In genomic region chr1:143836363-143837182, GRCm38 (mm10) we compare ENCODE assay signal across 29 mouse cellular contexts. TPM values are rescaled to one million over a fixed set of nuclear protein-coding genes. Genes with fewer than 3 reads are reported as not detected.
DNase-seq lines count a peak whose midpoint lies in the region; ATAC-seq and TF ChIP-seq lines count a peak whose summit lies in the region.
"Had no signal": no experiment of that assay in that cellular context is flagged by ENCODE, and none has a peak within 500 bp of the region (broad histone marks: within the 10 kb centered on the region; RNA-seq: fewer than 3 reads in every experiment).

No protein-coding gene starts in this region.

- ATAC-seq in hindbrain, embryonic 16.5 days, result peak; percentile 64
- peak; percentile 86 for ATAC-seq in neural tube, embryonic 14.5 days (ENCODE audit: low read depth)
- ATAC-seq: CD4-positive, CD25-positive, alpha-beta regulatory T cell, adult 4 months; inflammation-experienced regulatory T-cells, adult 6 months; midbrain, embryonic 13.5 days had no signal

- intact Hi-C loops in gastrocnemius, adult 2 months (cut with DNase I), result no loop called here
- intact Hi-C loops in gastrocnemius, postnatal 36 days (cut with DNase I), result no loop called here

- H3K9me3 ChIP-seq in hindbrain, embryonic 16.5 days (ENCODE audit: control insufficient read depth, low read length), result no peaks in the 10 kb centered on the region
- H3K9me3 ChIP-seq in neural tube, embryonic 14.5 days (ENCODE audit: control insufficient read depth, low read length), result no peaks in the 10 kb centered on the region
- H3K9me3 ChIP-seq: heart, embryonic 12.5 days; limb, embryonic 12.5 days; liver, embryonic 15.5 days; lung, embryonic 15.5 days; midbrain, embryonic 13.5 days had no signal

- TF ChIP-seq CTCF in gastrocnemius, adult 2 months (IDR thresholded peaks at IDR 0.05), result no peak
- no peak for TF ChIP-seq CTCF in brain, embryonic 14.5 days (IDR thresholded peaks at IDR 0.05; ENCODE audit: borderline replicate concordance, extremely low read depth, insufficient read depth, insufficient read length)

- no peak overlapping the region for H3K4me2 ChIP-seq in hindbrain, embryonic 16.5 days (ENCODE audit: low read length)
- H3K4me2 ChIP-seq in neural tube, embryonic 14.5 days (ENCODE audit: low read depth, low read length), result no peak overlapping the region
- H3K4me2 ChIP-seq: heart, embryonic 12.5 days; limb, embryonic 12.5 days; liver, embryonic 15.5 days; lung, embryonic 15.5 days; midbrain, embryonic 13.5 days had no signal

- no peak for TF ChIP-seq POLR2A in brain, embryonic 14.5 days (IDR thresholded peaks at IDR 0.05; ENCODE audit: borderline replicate concordance, extremely low read depth, insufficient read depth, insufficient read length, poor library complexity, severe bottlenecking)

- H3K9ac ChIP-seq in hindbrain, embryonic 16.5 days (ENCODE audit: low read depth, low read length), result no peak overlapping the region
- no peak overlapping the region for H3K9ac ChIP-seq in neural tube, embryonic 14.5 days (replicated peaks; ENCODE audit: low read depth, low read length)
- H3K9ac ChIP-seq: heart, embryonic 12.5 days; limb, embryonic 12.5 days; liver, embryonic 15.5 days; lung, embryonic 15.5 days; midbrain, embryonic 13.5 days had no signal

- no peak for DNase-seq in gastrocnemius, adult 2 months
- no peak for DNase-seq in gastrocnemius, postnatal 36 days
- peak; percentile 50 for DNase-seq in brain, embryonic 14.5 days (ENCODE audit: low read depth)
- no peak for DNase-seq in lung, postnatal 10 days
- no peak for DNase-seq in thymus, postnatal 0 days (ENCODE audit: low spot score)
- DNase-seq: adrenal gland, adult 2 months; cerebellum, adult 11-12 months; cerebellum, adult 9-11 months; heart, adult 2 months; heart, postnatal 4 days; kidney, adult 11 months; kidney, postnatal 14 days; lung, postnatal 36 days; right cerebral cortex, postnatal 4 days; thymus, adult 18-20 months; thymus, postnatal 36 days had no signal

- peak overlapping the region; percentile 55 for H3K27ac ChIP-seq in gastrocnemius, adult 2 months
- H3K27ac ChIP-seq in hindbrain, embryonic 16.5 days (ENCODE audit: low read depth, low read length), result no peak overlapping the region
- H3K27ac ChIP-seq in neural tube, embryonic 14.5 days (ENCODE audit: low read depth, low read length), result no peak overlapping the region
- H3K27ac ChIP-seq: heart, adult 2 months; left cerebral cortex, adult 2 months; limb, embryonic 12.5 days; liver, embryonic 15.5 days; lung, embryonic 15.5 days; midbrain, embryonic 13.5 days; stomach, postnatal 0 days had no signal

- no peaks in the 10 kb centered on the region for H3K4me1 ChIP-seq in hindbrain, embryonic 16.5 days (ENCODE audit: control insufficient read depth, insufficient read depth, low read depth, low read length)
- H3K4me1 ChIP-seq in neural tube, embryonic 14.5 days (ENCODE audit: control insufficient read depth, insufficient read depth, low read length), result no peaks in the 10 kb centered on the region
- H3K4me1 ChIP-seq: heart, embryonic 12.5 days; limb, embryonic 12.5 days; liver, embryonic 15.5 days; lung, embryonic 15.5 days had no signal

- H3K36me3 ChIP-seq in hindbrain, embryonic 16.5 days (ENCODE audit: control insufficient read depth, insufficient read depth, low read length), result no peaks in the 10 kb centered on the region
- H3K36me3 ChIP-seq in neural tube, embryonic 14.5 days (ENCODE audit: control insufficient read depth, insufficient read depth, low read length), result no peaks in the 10 kb centered on the region
- H3K36me3 ChIP-seq: heart, embryonic 12.5 days; limb, embryonic 12.5 days; liver, embryonic 15.5 days; lung, embryonic 15.5 days; midbrain, embryonic 13.5 days had no signal

- 38% methylated on average over 7 of the region's 7 CpGs for WGBS in hindbrain, embryonic 16.5 days
- 23% methylated on average over 7 of the region's 7 CpGs for WGBS in neural tube, embryonic 14.5 days

- no peaks in the 10 kb centered on the region for H3K27me3 ChIP-seq in hindbrain, embryonic 16.5 days (replicated peaks; ENCODE audit: control insufficient read depth, insufficient read depth, low read length)
- no peaks in the 10 kb centered on the region for H3K27me3 ChIP-seq in neural tube, embryonic 14.5 days (ENCODE audit: control insufficient read depth, insufficient read depth, low read length)
- H3K27me3 ChIP-seq: heart, embryonic 12.5 days; limb, embryonic 12.5 days; liver, embryonic 15.5 days; lung, embryonic 15.5 days; midbrain, embryonic 13.5 days had no signal

- no peak overlapping the region for H3K4me3 ChIP-seq in gastrocnemius, adult 2 months
- no peak overlapping the region for H3K4me3 ChIP-seq in hindbrain, embryonic 16.5 days (ENCODE audit: low read length)
- H3K4me3 ChIP-seq in neural tube, embryonic 14.5 days (ENCODE audit: low read depth, low read length), result no peak overlapping the region
- H3K4me3 ChIP-seq: erythroblast, embryonic 14.5 days; heart, adult 2 months; heart, embryonic 12.5 days; left cerebral cortex, adult 2 months; limb, embryonic 12.5 days; liver, embryonic 15.5 days; lung, embryonic 15.5 days; megakaryocyte, embryonic 14.5 days; midbrain, embryonic 13.5 days had no signal

RNA-seq across cellular contexts. Expression of gene Uchl5, which starts 59.5 kb away (rescaled TPM):
- total RNA-seq in gastrocnemius, adult 2 months (2021), result 10 to 100 TPM; 19.6 to 28.3 TPM
- total RNA-seq in gastrocnemius, postnatal 36 days (2021), result 10 to 100 TPM; 24.8 to 25.1 TPM
- polyA plus RNA-seq in brain, embryonic 14.5 days (2012; rRNA removed), result 14.4 and 16.3 TPM in 2 replicates
- 64.0 and 68.3 TPM in 2 replicates for polyA plus RNA-seq in hindbrain, embryonic 16.5 days (2015; fragmentation: Nextera tagmentation; extraction: Ambion mirVana)
- 53.1 and 57.8 TPM in 2 replicates for polyA plus RNA-seq in neural tube, embryonic 14.5 days (2014; fragmentation: Nextera tagmentation; extraction: Ambion mirVana)
- polyA plus RNA-seq in thymus, postnatal 0 days (2015; fragmentation: Nextera tagmentation; extraction: Ambion mirVana), result 157 and 159 TPM in 2 replicates

RNA-seq across cellular contexts. Expression of gene Trove2, which starts 59.7 kb away (rescaled TPM):
- total RNA-seq in gastrocnemius, adult 2 months (2021), result 1 to 10 TPM; 2.7 to 3.8 TPM
- total RNA-seq in gastrocnemius, postnatal 36 days (2021), result 1 to 10 TPM; 2.2 to 2.8 TPM
- 15.1 and 18.5 TPM in 2 replicates for polyA plus RNA-seq in brain, embryonic 14.5 days (2012; rRNA removed)
- polyA plus RNA-seq in hindbrain, embryonic 16.5 days (2015; fragmentation: Nextera tagmentation; extraction: Ambion mirVana), result 27.4 and 31.8 TPM in 2 replicates
- polyA plus RNA-seq in neural tube, embryonic 14.5 days (2014; fragmentation: Nextera tagmentation; extraction: Ambion mirVana), result 25.4 and 33.9 TPM in 2 replicates
- polyA plus RNA-seq in thymus, postnatal 0 days (2015; fragmentation: Nextera tagmentation; extraction: Ambion mirVana), result 4.1 TPM in 2 replicates
- polyA plus RNA-seq: erythroblast, embryonic 14.5 days had no signal
